Mouse (Mus musculus): ENCODE results near the gene Piwil4.
"Not testable (repeated sequence)": the region's sequence is repeated elsewhere in the genome, so short reads cannot be mapped to it uniquely, and the experiment has no call there.

The Piwil4 gene

GRCm38 (mm10) chr9:14724755-14725420 is 15.6 kb downstream of the Piwil4 start:
- no peak for DNase-seq

DNA sequence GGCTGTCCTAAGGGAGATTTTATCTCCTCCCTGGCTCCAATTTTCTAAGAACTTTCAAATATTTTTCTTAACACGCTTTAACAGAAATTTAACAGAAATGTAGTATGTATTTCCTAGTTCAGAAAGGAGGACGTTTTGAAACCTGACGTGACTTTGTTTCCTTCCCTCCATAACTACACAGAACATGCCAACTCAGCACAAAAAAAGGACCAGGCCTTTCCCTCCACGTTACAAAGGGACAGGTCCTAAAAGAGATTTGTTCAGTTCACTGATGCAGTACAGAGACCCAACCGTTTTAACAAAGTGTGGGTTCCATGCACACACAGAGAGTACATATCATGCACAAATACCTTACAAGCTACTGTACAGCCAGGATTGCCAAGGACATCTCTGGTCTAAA is 18.9 kb downstream of the Piwil4 start:
- DNase-seq = no peak

DNA sequence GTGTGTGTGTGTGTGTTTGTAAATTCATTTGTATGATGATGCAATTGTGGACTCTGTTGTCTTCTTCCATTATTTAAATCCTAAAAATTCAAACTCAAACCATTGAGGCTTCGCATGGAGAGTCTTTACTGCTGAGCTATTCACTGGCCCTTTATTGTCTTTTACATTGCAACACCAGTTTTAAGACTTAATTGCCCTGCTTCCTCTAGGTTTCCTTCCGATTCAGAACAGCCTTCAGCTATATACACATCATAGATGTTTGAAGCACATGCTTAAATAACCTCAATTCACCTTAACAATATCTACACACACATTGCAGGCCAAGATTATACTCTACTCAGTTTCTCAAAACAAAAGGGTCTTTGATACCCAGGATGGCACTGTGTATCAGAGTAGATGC is 20.1 kb downstream of the Piwil4 start:
- no peak for DNase-seq

- no peak for DNase-seq
Measured at GRCm38 (mm10) chr9:14718332-14718691, 22.2 kb downstream of the Piwil4 start.

DNA sequence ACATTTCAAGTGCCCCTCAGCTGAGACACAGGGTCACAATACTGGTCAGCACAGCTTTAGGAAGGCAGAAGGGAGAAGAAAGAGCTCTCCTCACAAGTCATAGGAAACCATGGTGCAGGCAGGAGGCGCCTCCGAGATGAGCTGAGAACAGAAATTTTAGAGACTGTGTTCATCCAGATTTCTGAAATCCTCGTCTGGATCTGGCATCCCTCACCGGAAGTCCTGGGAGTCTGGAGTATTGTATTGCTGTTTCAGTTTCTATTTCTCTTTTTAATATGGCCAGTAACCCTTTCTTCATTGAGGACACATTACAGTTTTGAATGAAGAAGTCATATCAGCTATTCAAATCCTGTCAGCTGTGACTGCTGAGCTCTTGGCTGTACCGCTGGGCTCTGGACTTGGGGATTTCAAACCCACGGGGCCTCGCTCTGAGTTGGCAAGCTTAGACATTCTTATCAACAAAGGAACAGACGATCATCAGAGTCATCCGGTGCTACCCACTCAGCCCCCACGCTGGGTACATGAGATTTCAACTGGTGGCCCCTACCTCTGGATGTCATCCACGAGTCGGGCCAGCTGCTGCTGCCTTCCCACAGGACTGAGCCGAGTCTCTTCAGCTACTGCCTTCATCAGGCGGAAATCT is 22.7 kb downstream of the Piwil4 start:
- no peak for DNase-seq

GRCm38 (mm10) chr9:14715258-14715657 is 25.3 kb downstream of the Piwil4 start:
- DNase-seq = no peak

- DNase-seq = no peak
Measured at GRCm38 (mm10) chr9:14710910-14711309, 29.6 kb downstream of the Piwil4 start.

- DNase-seq = peak; percentile 47
Measured at GRCm38 (mm10) chr9:14705321-14706162, 35.0 kb downstream of the Piwil4 start.

GRCm38 (mm10) chr9:14700795-14701194 is 39.7 kb downstream of the Piwil4 start:
- DNase-seq = not testable (repeated sequence)

- DNase-seq = no peak
Measured at GRCm38 (mm10) chr9:14699288-14699640, 41.3 kb downstream of the Piwil4 start.

- peak; percentile 88 for DNase-seq
Measured at GRCm38 (mm10) chr9:14698582-14699287, 41.8 kb downstream of the Piwil4 start.

- no peak for DNase-seq
Measured at GRCm38 (mm10) chr9:14697903-14698302, 42.6 kb downstream of the Piwil4 start.

GRCm38 (mm10) chr9:14689376-14690108 is 51.0 kb downstream of the Piwil4 start:
- DNase-seq = no peak

DNA sequence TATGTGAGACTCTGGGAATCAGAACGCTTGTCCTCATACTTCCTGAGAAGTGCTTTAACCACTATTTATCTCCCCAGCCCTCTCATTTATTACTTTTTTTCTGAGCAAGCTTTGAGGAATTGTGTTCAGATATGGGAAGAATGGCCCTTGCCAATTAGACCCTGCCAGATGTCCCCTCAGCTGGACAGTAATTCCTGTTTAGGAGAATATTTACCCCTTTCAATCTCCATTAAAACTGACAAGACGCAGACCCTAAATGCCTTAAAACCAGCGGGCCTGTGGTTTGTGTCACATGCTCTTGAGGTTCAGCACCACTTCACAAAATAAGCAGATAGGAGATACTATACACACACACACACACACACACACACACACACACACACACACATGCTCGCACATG is 56.2 kb downstream of the Piwil4 start:
- no peak for DNase-seq

DNA sequence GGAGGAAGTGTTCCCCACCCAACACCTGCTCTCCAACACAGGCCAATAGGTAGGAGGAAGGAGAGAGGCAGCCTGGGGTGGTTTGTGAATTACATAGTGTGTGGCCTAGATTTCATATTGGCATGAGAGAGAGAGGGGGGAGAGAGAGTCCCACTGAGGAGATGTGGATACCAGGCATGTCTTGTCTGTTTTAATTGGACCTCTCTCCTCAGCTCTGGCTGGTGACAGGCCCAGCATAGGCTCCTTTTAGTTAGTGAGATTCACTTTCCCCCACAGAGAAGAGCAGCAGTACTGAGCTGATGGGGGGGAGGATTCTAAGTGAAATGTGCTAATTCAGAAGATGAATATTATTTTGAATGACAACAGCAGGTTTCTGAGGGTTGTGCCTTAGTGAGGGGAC is 57.8 kb downstream of the Piwil4 start:
- DNase-seq = no peak

- DNase-seq = no peak
Measured at GRCm38 (mm10) chr9:14680584-14680983, 59.9 kb downstream of the Piwil4 start.

DNA sequence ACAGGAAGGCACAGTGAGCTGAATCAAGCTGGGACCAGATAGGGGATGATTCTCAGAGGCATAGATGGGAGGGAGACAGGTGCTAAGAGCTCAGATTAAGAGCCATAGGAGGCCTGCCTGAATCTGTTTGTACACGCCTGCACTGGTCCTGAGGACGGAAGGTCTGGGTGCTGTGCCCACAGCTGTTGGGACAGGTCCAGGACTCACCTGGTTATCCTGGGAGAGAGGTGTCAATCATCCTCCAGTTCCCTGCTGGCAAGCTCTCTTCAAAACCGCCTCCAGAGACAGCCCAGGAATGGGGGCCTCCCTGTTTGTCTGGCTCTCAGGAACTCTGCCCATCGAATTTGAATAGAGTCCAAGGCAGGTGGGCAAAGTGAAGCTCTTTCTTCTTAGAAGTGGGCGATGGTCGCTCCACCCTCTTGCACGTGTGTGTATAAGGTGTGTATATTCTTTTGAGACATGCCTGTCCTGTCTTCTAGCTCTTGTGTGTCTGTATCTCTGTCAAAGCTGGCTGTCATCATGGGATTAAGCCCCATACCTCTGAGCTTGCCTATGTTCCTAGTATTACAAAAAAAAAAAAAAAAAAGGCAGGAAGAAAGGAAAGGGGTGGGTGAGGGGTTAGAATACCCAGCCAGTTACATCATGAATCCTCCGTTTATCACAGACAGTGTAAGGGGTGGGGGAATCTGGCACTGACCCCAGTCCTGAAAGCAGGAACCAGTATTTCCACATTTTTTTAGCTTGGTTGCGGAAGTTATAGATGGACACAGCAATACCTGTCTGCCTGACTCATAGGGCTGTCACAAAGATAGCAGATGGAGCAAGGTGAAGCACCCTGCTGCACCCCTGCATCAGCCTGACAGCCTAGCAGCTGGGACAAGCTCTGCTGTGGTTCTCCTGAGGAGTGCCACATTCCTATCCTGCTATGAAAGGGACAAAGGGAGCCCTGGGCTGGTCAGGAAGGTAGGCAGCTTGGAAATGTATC is 64.5 kb downstream of the Piwil4 start:
- DNase-seq = no peak

- no peak for DNase-seq
Measured at GRCm38 (mm10) chr9:14674506-14674905, 66.0 kb downstream of the Piwil4 start.

- no peak for DNase-seq
Measured at GRCm38 (mm10) chr9:14673109-14673508, 67.4 kb downstream of the Piwil4 start.

DNA sequence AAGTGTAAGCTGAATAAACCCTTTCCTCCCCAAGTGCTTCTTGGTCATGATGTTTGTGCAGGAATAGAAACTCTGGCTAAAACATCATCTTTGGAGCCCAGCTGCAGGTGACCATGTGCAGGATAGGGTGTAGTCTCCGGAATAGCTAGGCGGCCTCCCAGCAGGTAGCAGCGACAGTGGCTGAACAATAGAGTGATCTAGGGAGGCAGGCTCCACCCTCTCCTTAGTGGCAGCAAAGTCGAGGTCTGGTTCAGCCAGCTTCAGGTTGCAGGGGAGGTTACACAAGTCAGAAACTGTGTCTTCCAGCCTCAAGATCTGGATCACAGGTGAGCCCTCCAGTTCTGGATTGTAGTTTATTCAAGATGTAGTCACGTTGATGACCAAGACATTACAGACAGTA is 68.6 kb downstream of the Piwil4 start:
- DNase-seq = not testable (repeated sequence)

DNA sequence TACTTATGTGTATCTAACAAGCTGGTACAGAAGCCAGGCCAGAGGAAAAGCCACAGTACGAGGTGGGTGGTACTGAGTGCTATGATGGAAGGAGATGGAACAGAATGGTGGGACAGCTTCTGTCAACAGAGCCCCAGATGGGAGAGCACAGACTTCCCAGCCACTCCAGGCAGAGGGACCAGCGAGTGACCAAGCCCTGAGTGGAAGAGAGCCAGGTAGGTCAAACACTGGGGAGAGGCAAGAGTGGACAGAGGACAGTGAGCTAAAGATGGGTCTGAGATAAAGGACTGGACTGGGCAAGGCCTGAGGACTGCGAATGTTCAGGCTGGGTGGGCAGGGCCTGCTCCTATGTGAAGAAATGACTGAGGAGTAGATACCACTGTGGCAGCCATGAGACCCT is 72.2 kb downstream of the Piwil4 start:
- no peak for DNase-seq

Measured in layer of hippocampus, adult 9-11 months (tissue).